9 mouse cellular contexts compared by ENCODE assay signal in the genomic region with DNA sequence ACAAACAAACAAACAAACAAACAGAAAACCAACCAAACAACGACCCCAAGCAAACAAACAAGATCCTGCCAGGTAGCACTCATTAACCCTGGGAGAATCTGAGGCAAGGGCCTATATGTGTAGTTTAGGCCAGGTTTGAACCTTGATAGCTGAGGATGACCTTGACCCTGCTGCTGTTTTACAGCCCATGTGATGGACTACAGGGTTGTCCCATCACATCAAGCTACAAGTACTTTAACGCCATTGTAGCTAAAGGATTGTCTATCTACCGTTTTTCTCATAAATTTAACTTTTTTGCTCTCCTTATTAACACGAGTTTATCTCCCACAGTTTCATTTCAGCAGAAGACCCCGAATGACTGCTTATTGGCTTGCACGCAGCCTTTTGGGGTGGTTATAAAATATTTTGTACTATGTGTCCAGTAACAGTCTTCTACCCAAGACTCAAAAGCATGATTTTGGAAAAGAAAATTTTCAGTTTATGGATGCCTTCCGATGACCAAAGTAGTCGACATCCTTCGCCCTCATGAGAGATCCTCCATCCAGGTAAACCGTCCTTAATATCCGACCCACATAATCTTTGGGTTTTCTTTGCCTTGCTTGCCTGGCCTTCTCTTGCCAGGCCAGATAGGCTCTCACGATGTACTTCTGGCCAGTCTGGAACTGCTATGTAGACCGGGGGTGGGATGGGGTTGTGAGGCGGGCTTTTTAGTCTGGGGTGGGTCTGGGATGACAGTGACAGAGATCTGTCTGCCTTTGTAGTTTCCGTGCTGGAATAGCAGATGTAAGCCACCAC. TPM values are rescaled to one million over a fixed set of nuclear protein-coding genes. Genes with fewer than 3 reads are reported as not detected.
A peak's percentile ranks its signal among the peaks of the same experiment; 100 is the strongest.
DNase-seq lines count a peak whose midpoint lies in the region; ATAC-seq and TF ChIP-seq lines count a peak whose summit lies in the region.
"Had no signal": no experiment of that assay in that cellular context is flagged by ENCODE, and none has a peak within 500 bp of the region (broad histone marks: within the 10 kb centered on the region; RNA-seq: fewer than 3 reads in every experiment).

No protein-coding gene starts in this region.

- ATAC-seq in heart, embryonic 15.5 days (replicated peaks; ENCODE audit: insufficient number of reproducible peaks, insufficient read depth, low FRiP score, low read depth), result no peak
- ATAC-seq in hindbrain, postnatal 0 days, result no peak
- ATAC-seq in midbrain, postnatal 0 days (ENCODE audit: low FRiP score), result no peak

- peak overlapping the region; percentile 40 for H3K4me3 ChIP-seq in heart, embryonic 15.5 days
- peak overlapping the region; percentile 61 for H3K4me3 ChIP-seq in embryonic facial prominence, embryonic 10.5 days
- peak overlapping the region; percentile 52 for H3K4me3 ChIP-seq in hindbrain, postnatal 0 days (ENCODE audit: low read length)
- peak overlapping the region; percentile 47 for H3K4me3 ChIP-seq in midbrain, postnatal 0 days (ENCODE audit: low read depth, low read length)

- intact Hi-C loops in heart, postnatal 36 days (cut with DNase I), result loop anchor here (2.0 to 10.0 kb wide), 3 partner anchors 51 to 1571 kb away; a partner anchor contains a TSS

- 54% methylated on average over 15 of the region's 15 CpGs for WGBS in heart, embryonic 15.5 days
- WGBS in embryonic facial prominence, embryonic 10.5 days, result 53% methylated on average over 15 of the region's 15 CpGs
- WGBS in hindbrain, postnatal 0 days, result 51% methylated on average over 15 of the region's 15 CpGs
- 56% methylated on average over 15 of the region's 15 CpGs for WGBS in midbrain, postnatal 0 days

- peaks cover 3% of the 10 kb centered on the region for H3K4me1 ChIP-seq in heart, embryonic 15.5 days (replicated peaks)
- H3K4me1 ChIP-seq in embryonic facial prominence, embryonic 10.5 days, result peaks cover 8% of the 10 kb centered on the region; the same call in 1 of the 2 replicates
- H3K4me1 ChIP-seq in hindbrain, postnatal 0 days (ENCODE audit: insufficient read depth, low read length), result no peaks in the 10 kb centered on the region
- H3K4me1 ChIP-seq in midbrain, postnatal 0 days (ENCODE audit: insufficient read depth, low read length), result peaks cover 5% of the 10 kb centered on the region; the same call in 1 of the 2 replicates

- peak overlapping the region; percentile 87 for H3K4me2 ChIP-seq in heart, embryonic 15.5 days
- H3K4me2 ChIP-seq in hindbrain, postnatal 0 days (ENCODE audit: low read depth, low read length), result peak overlapping the region; percentile 79
- H3K4me2 ChIP-seq in midbrain, postnatal 0 days (ENCODE audit: low read depth, low read length, poor library complexity, severe bottlenecking), result peak overlapping the region; percentile 72

- H3K9ac ChIP-seq in heart, embryonic 15.5 days, result no peak overlapping the region
- no peak overlapping the region; the same call in 1 of the 2 replicates for H3K9ac ChIP-seq in hindbrain, postnatal 0 days (replicated peaks; ENCODE audit: low read length)
- peak overlapping the region; percentile 50; the same call in 1 of the 2 replicates for H3K9ac ChIP-seq in midbrain, postnatal 0 days (replicated peaks; ENCODE audit: low read length, poor library complexity, severe bottlenecking)

- TF ChIP-seq CTCF in hindbrain, postnatal 0 days (IDR thresholded peaks at IDR 0.05; ENCODE audit: low read depth), result no peak
- no peak for TF ChIP-seq CTCF in midbrain, postnatal 0 days (IDR thresholded peaks at IDR 0.05)

- DNase-seq in heart, postnatal 36 days, result no peak
- DNase-seq in embryonic facial prominence, embryonic 10.5 days (ENCODE audit: low spot score), result peak; percentile 45
- no peak for DNase-seq in hindbrain, postnatal 0 days (ENCODE audit: low spot score)
- no peak for DNase-seq in midbrain, postnatal 0 days (ENCODE audit: low spot score)
- no peak for DNase-seq in MN1 (ENCODE audit: low spot score)
- no peak for DNase-seq in testis, postnatal 14 days (ENCODE audit: low spot score)
- DNase-seq in cerebellum, adult 8-10 months, result no peak
- DNase-seq: lung, adult 18-20 months had no signal

- H3K36me3 ChIP-seq in heart, embryonic 15.5 days, result no peaks in the 10 kb centered on the region
- no peaks in the 10 kb centered on the region for H3K36me3 ChIP-seq in embryonic facial prominence, embryonic 10.5 days (replicated peaks)
- no peaks in the 10 kb centered on the region for H3K36me3 ChIP-seq in hindbrain, postnatal 0 days (ENCODE audit: insufficient read depth, low read length)
- no peaks in the 10 kb centered on the region for H3K36me3 ChIP-seq in midbrain, postnatal 0 days (ENCODE audit: insufficient read depth, low read length)

- H3K27ac ChIP-seq in heart, embryonic 15.5 days, result no peak overlapping the region
- H3K27ac ChIP-seq in embryonic facial prominence, embryonic 10.5 days (replicated peaks), result peak overlapping the region; percentile 72
- H3K27ac ChIP-seq in hindbrain, postnatal 0 days, result no peak overlapping the region
- no peak overlapping the region for H3K27ac ChIP-seq in midbrain, postnatal 0 days (ENCODE audit: low read depth, low read length)

- no peaks in the 10 kb centered on the region for H3K27me3 ChIP-seq in heart, embryonic 15.5 days
- H3K27me3 ChIP-seq in embryonic facial prominence, embryonic 10.5 days (replicated peaks; ENCODE audit: low read depth, poor library complexity, severe bottlenecking), result no peaks in the 10 kb centered on the region
- H3K27me3 ChIP-seq in hindbrain, postnatal 0 days (ENCODE audit: insufficient read depth, low read length), result no peaks in the 10 kb centered on the region
- H3K27me3 ChIP-seq in midbrain, postnatal 0 days (ENCODE audit: insufficient read depth, low read length), result no peaks in the 10 kb centered on the region

- H3K9me3 ChIP-seq in heart, embryonic 15.5 days (replicated peaks), result no peaks in the 10 kb centered on the region
- H3K9me3 ChIP-seq in embryonic facial prominence, embryonic 10.5 days, result no peaks in the 10 kb centered on the region
- H3K9me3 ChIP-seq in hindbrain, postnatal 0 days (ENCODE audit: low read length), result no peaks in the 10 kb centered on the region
- H3K9me3 ChIP-seq in midbrain, postnatal 0 days (ENCODE audit: low read length), result no peaks in the 10 kb centered on the region

RNA-seq across cellular contexts. Expression of a gene that starts 14.8 kb away (rescaled TPM):
- polyA plus RNA-seq in heart, embryonic 15.5 days (2015; fragmentation: Nextera tagmentation; extraction: Ambion mirVana), result 5.4 and 5.7 TPM in 2 replicates
- 100 to 1,000 TPM; 268 to 283 TPM for total RNA-seq in heart, postnatal 36 days (2021)
- polyA plus RNA-seq in embryonic facial prominence, embryonic 10.5 days (2016; fragmentation: Nextera tagmentation; extraction: Ambion mirVana), result 2.7 and 3.0 TPM in 2 replicates
- 2,417 and 3,828 TPM in 2 replicates for total RNA-seq in hindbrain, postnatal 0 days (2014; rRNA removed)
- polyA plus RNA-seq in hindbrain, postnatal 0 days (2015; fragmentation: Nextera tagmentation; extraction: Ambion mirVana), result 4.2 and 5.5 TPM in 2 replicates
- 1,176 and 1,474 TPM in 2 replicates for total RNA-seq in midbrain, postnatal 0 days (2014; rRNA removed)
- 3.9 and 4.0 TPM in 2 replicates for polyA plus RNA-seq in midbrain, postnatal 0 days (2015; fragmentation: Nextera tagmentation; extraction: Ambion mirVana)

RNA-seq across cellular contexts. Expression of a gene that starts 17.7 kb away (rescaled TPM):
- polyA plus RNA-seq in heart, embryonic 15.5 days (2015; fragmentation: Nextera tagmentation; extraction: Ambion mirVana), result 2.2 and 2.6 TPM in 2 replicates
- 10 to 100 TPM; 14.1 to 19.0 TPM for total RNA-seq in heart, postnatal 36 days (2021)
- 4.8 and 5.5 TPM in 2 replicates for polyA plus RNA-seq in embryonic facial prominence, embryonic 10.5 days (2016; fragmentation: Nextera tagmentation; extraction: Ambion mirVana)
- total RNA-seq in hindbrain, postnatal 0 days (2014; rRNA removed), result 415 and 567 TPM in 2 replicates
- polyA plus RNA-seq in hindbrain, postnatal 0 days (2015; fragmentation: Nextera tagmentation; extraction: Ambion mirVana), result 3.3 and 7.9 TPM in 2 replicates
- 52.3 and 293 TPM in 2 replicates for total RNA-seq in midbrain, postnatal 0 days (2014; rRNA removed)
- 0.54 and 1.5 TPM in 2 replicates for polyA plus RNA-seq in midbrain, postnatal 0 days (2015; fragmentation: Nextera tagmentation; extraction: Ambion mirVana)

RNA-seq across cellular contexts. Expression of a gene that starts 19.2 kb away (rescaled TPM):
- polyA plus RNA-seq in heart, embryonic 15.5 days (2015; fragmentation: Nextera tagmentation; extraction: Ambion mirVana), result 1.6 and 3.1 TPM in 2 replicates
- 1 to 10 TPM; 2.5 to 4.1 TPM for total RNA-seq in heart, postnatal 36 days (2021)
- polyA plus RNA-seq in embryonic facial prominence, embryonic 10.5 days (2016; fragmentation: Nextera tagmentation; extraction: Ambion mirVana), result 6.5 and 7.7 TPM in 2 replicates
- 544 and 673 TPM in 2 replicates for total RNA-seq in hindbrain, postnatal 0 days (2014; rRNA removed)
- 1.4 and 2.2 TPM in 2 replicates for polyA plus RNA-seq in hindbrain, postnatal 0 days (2015; fragmentation: Nextera tagmentation; extraction: Ambion mirVana)
- 99.4 and 262 TPM in 2 replicates for total RNA-seq in midbrain, postnatal 0 days (2014; rRNA removed)
- not detected in 2 replicates for polyA plus RNA-seq in midbrain, postnatal 0 days (2015; fragmentation: Nextera tagmentation; extraction: Ambion mirVana)

RNA-seq across cellular contexts. Expression of a gene that starts 27.2 kb away (rescaled TPM):
- 0.61 and 0.74 TPM in 2 replicates for polyA plus RNA-seq in heart, embryonic 15.5 days (2015; fragmentation: Nextera tagmentation; extraction: Ambion mirVana)
- total RNA-seq in heart, postnatal 36 days (2021), result 1 to 10 TPM in 1 of 2 experiments, under 1 TPM in 1; 0.94 to 1.9 TPM
- polyA plus RNA-seq in embryonic facial prominence, embryonic 10.5 days (2016; fragmentation: Nextera tagmentation; extraction: Ambion mirVana), result 1.1 TPM in 2 replicates
- 65.9 and 103 TPM in 2 replicates for total RNA-seq in hindbrain, postnatal 0 days (2014; rRNA removed)
- polyA plus RNA-seq in hindbrain, postnatal 0 days (2015; fragmentation: Nextera tagmentation; extraction: Ambion mirVana), result 0.13 and 0.35 TPM in 2 replicates
- 8.7 and 34.2 TPM in 2 replicates for total RNA-seq in midbrain, postnatal 0 days (2014; rRNA removed)
- polyA plus RNA-seq in midbrain, postnatal 0 days (2015; fragmentation: Nextera tagmentation; extraction: Ambion mirVana), result 0.16 TPM in 1 of 2 replicates, not detected in the other

RNA-seq across cellular contexts. Expression of a gene that starts 27.4 kb away (rescaled TPM):
- 0.31 and 0.41 TPM in 2 replicates for polyA plus RNA-seq in heart, embryonic 15.5 days (2015; fragmentation: Nextera tagmentation; extraction: Ambion mirVana)
- total RNA-seq in heart, postnatal 36 days (2021), result not detected
- polyA plus RNA-seq in embryonic facial prominence, embryonic 10.5 days (2016; fragmentation: Nextera tagmentation; extraction: Ambion mirVana), result 0.99 and 1.2 TPM in 2 replicates
- total RNA-seq in hindbrain, postnatal 0 days (2014; rRNA removed), result not detected in 2 replicates
- 0.11 TPM in 1 of 2 replicates, not detected in the other for polyA plus RNA-seq in hindbrain, postnatal 0 days (2015; fragmentation: Nextera tagmentation; extraction: Ambion mirVana)
- total RNA-seq in midbrain, postnatal 0 days (2014; rRNA removed), result 0.16 TPM in 1 of 2 replicates, not detected in the other
- not detected in 2 replicates for polyA plus RNA-seq in midbrain, postnatal 0 days (2015; fragmentation: Nextera tagmentation; extraction: Ambion mirVana)
